Mouse (Mus musculus) embryo, embryonic 10.5 days (tissue): ENCODE results near the gene Cfap52.

Experiments used
- DNase-seq: peaks from one replicate; pipeline ENCODE4 v3.0.0-alpha.2; 2015; ENCODE audit warnings: low spot score

Gene Cfap52

GRCm38 (mm10) chr11:67926348-67927055 lies 38.9 kb downstream of the Cfap52 start:
- no peak for DNase-seq

DNA sequence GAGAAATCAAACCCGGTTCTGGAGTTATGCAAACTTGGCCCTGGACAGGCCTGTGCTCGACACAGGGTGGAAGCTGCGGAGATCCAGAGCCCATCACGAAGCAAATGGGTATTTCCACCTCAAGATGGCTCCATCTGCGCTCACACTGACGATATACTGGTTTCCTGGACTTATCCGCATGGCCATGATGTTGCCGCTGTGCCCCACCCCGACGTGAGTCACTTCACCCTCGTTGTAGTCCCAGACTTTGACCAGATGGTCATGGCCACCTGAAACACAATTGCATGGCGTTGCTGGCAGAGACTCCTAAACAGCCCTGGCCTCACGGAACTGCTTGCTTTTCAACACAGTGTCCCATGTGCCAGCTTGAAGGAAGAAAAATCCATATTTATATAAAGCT lies 40.5 kb downstream of the Cfap52 start:
- no peak for DNase-seq

- DNase-seq, result no peak
These were observed 41.7 kb downstream of the Cfap52 start for GRCm38 (mm10) chr11:67923720-67924119.

DNA sequence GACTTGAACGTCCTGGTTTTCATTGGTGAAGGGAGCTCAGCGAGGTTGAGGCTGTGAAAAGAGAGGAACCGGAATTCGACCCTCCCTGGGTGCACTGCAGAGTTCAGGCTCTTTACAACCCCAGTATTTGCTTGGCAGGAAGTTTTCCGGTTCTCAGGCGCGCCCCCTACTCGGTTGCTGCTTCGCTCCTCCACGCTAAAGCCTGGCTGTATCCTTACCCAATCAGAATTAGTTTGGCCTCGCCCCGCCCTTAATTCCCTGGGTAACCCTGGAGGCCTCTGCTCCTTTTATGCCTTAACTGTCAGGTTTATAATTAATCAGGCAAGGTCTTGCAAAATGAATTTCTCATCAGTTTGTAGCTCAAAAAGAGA lies 42.7 kb downstream of the Cfap52 start:
- DNase-seq, result peak; percentile 92

DNA sequence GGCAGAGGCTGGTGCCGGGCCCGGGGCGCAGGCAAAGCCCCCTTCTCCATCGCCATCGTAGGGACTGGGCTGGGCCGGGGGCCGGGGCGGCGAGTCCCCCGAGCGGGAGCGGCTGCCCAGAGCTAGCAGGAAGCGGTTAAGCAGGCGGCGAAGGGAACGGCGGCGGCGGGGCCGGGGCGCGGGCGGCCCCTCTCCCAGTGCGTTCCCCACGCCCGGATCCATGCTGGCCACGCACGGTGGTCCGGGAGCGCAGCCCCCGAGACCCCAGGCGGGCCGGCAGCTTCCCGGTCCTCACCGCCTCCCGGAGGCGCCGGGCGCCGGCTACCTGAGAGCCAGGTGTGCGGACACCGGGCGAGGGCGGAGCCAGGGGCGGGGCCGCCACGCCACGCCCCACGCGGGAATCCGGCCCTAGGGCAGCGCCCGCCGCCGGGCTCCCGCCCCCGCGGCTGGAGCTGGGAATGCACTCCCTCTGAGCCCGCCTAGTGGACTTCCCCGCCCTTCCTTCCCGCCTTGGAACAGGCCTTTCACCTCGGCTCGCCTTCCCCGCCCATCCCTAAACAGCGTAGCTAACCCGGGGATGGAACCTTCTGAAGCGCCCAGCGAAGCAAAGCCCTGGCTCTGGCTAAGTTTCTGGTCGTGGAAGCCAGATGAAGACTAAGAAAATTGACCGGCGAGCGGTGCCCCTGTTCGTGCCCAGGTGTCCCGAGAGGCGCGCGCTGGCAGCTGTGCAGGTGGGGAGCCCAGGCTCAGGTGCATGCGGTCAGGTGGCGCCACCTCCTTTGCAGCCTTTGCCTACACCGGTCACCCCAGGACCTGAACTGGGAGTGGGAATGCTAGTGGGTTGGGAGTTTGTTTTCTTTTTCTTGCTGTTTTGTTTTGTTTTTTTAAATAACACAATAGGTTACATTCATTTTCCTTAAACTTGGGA lies 43.4 kb downstream of the Cfap52 start, which contains the start of gene Usp43:
Usp43 (minus strand) TSS at position 327 of the 928 bp plus-strand sequence.
- peak; percentile 76 for DNase-seq

- peak; percentile 58 for DNase-seq
These were observed 44.2 kb downstream of the Cfap52 start for GRCm38 (mm10) chr11:67921091-67921826.

- DNase-seq, result no peak
These were observed 45.1 kb downstream of the Cfap52 start for GRCm38 (mm10) chr11:67920226-67920960.

DNA sequence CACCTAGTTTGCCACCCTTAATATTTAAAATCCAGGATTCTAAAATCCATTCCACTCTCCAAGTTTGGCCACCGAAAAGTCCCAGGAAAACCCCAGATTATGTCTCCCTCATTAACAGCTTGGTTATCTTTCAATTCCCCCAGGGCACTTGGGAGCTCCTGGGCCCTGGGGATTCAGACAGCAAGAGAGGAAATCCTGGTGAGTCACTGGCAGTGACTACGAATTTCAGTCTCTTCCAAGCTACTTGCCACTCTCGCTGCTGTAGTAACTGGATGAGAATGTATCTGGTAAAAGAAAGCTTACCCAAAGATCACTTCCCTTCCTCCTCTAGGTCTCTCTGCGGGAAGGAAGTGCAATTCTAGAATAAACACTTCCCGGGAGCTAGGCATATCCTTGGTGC lies 45.9 kb downstream of the Cfap52 start:
- no peak for DNase-seq

DNA sequence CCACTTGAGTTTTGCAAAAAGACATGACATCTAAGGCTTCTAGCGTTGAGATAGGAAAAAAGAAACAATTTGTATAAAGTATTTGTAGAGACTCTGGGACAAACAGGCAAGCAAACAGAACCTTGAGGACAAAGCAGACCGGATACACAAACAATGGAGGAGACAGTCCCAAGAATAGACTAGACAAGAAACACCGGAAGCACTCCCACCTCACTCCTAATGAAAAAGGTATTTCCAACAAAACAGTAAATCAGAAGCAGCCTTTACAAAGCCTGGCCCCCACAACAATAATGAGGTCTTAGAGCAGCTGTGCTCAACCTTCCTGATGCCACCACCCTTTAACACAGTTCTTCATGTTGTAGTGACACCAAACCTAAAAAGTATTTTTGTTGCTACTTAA lies 48.3 kb downstream of the Cfap52 start:
- no peak for DNase-seq

GRCm38 (mm10) chr11:67911074-67911473 lies 54.4 kb downstream of the Cfap52 start:
- no peak for DNase-seq

DNA sequence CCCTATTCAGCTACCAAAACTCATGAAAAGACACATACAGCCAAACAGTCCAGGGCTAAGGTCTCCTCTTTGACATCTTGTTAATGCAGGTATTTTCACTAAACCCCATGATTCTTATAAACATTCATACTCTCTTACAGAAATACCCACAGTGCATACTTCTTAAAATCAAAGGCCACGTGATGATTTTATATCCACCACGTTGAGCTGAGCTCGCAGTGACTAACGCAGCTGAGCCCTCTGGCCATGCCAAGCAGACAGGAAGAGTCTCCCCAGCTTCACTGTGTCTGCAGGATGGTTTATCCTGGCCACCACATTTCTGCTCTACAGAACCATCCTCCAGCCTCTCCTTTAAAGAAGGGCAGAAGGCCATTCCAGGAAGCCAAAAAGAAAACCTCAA lies 61.7 kb downstream of the Cfap52 start:
- no peak for DNase-seq

DNA sequence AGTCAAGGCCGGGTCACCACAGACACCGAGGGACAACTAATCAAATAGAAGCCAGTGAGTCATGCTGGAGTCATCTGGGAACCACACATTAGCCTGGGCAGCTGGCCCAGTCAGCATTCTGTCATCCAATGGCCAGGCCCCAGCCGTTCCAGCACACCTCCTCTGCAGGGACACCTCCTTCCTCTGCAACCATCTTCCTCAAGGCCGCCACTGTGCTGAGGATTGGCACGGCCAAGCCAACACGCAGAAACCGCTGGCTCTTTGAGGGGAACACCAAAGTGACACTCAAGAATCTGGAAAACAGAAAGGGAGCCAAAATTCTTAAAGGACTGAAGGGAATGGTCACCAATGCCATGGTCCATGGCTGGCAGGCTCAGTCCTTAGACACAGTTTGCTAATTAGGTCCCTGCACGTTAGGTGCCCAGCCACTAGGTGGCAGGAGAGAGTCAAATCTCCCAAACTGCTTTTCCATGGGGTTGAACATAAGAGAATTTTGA lies 68.3 kb downstream of the Cfap52 start:
- peak; percentile 78 for DNase-seq

DNA sequence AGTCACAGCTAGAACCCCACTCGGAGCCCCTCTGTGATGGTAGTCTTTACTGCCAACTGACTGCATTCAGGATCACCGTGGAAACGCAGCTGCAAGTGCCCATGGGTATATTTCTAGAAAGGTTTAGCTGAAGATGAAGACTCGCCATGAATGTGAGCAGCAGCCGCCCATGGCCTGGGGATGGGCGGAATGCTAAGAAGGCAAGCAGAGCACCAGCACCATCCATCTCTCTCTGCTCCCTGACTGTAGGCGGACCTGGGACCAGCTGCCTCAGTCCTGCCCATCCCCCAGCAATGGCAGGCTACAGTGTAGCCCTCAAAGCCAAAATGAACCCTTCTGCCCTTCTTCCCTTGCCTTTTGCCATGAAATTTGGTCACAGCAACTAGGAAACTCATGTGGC lies 69.8 kb downstream of the Cfap52 start:
- DNase-seq, result peak; percentile 9

DNA sequence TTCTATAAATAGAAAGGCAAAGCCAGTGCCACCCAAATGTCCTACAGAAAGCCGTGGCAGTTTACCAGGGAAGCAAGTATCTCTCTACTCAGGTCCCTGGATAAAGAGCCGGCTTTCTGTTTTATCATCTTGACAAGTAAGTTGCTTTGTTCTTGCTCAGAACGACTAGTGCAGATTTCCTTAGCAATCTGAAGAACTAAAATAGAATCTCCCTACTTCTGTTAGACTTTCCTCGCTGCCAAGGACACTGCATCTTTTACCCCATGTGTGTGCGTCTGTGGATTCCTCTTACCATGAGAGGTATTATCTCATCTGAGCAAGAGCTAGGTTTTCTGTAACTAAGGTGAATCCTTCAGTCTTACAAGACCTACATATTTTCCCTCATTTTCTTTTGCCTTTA lies 76.9 kb downstream of the Cfap52 start:
- no peak for DNase-seq

GRCm38 (mm10) chr11:67885921-67886320 lies 79.5 kb downstream of the Cfap52 start:
- no peak for DNase-seq
